Mouse (Mus musculus) adipose tissue, adult 10 weeks (tissue): ENCODE data around the gene Srgap1. TPM values are rescaled to one million over a fixed set of nuclear protein-coding genes. Genes with fewer than 3 reads are reported as not detected.

Experiments used
- polyA plus RNA-seq: library from polyadenylated mRNA; stranded (reverse); fragments of 350-450 nt; fragmentation: Illumina TruSeq; extraction: RNeasy Lipid Tissue Mini Kit (QIAGEN cat#74804); gene quantifications from one replicate; pipeline ENCODE4 v1.2.3, GENCODE M21; 2014; ENCODE audit warnings: low read depth, low replicate concordance

Srgap1 gene
- 2.3 TPM for polyA plus RNA-seq

GRCm38 (mm10) chr10:122046904-122047726 lies at the start of gene Srgap1:
Gene Srgap1, minus strand, starts transcription at chr10:122047315.

GRCm38 (mm10) chr10:121739548-121740505 lies 307.3 kb downstream of the Srgap1 start, which contains the start of gene BC048403:
Gene BC048403, plus strand, starts transcription at chr10:121739937.

Other genes starting within 250 kb of the Srgap1 start
- gene Rxylt1, start 50.1 kb upstream of the Srgap1 start, polyA plus RNA-seq: 35.1 TPM